Mouse (Mus musculus) urinary bladder, postnatal 0 days (tissue): ENCODE results near the gene Ctsg. TPM values are rescaled to one million over a fixed set of nuclear protein-coding genes. Genes with fewer than 3 reads are reported as not detected.

Source experiments
- microRNA-seq: library from miRNA; unstranded; fragments of <30 nt; microRNA quantifications from one replicate; pipeline ENCODE4, GENCODE M21; 2016
- polyA plus RNA-seq: library from polyadenylated mRNA; unstranded; fragments of >200 nt; fragmentation: Nextera tagmentation; extraction: Ambion mirVana; gene quantifications from 2 replicates; pipeline ENCODE4 v1.2.1, GENCODE M21; 2015

The Ctsg gene
- polyA plus RNA-seq: 0.17 and 0.27 TPM in 2 replicates

DNA sequence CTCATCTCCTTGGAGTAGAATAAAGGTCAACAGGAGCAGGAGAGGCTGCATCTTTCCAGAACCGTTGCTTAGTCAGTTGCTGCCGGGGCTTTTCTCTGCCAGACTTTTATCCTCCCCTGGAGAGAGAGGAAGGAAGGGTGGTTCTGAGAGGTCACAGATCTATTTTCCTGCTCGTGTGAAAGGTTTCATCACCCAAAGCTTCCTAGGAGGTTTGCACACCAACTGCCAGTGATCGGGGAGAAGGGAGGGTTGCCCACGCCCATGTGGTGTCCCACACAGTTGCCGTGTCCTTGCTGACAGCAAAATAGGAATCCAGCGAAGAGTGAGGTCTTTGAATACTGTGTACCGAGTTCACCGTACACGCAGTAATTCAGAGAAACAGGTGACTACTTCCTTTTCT is at the start of gene Ctsg:
Gene Ctsg, minus strand, starts transcription at position 189 of the 400 bp plus-strand sequence.

DNA sequence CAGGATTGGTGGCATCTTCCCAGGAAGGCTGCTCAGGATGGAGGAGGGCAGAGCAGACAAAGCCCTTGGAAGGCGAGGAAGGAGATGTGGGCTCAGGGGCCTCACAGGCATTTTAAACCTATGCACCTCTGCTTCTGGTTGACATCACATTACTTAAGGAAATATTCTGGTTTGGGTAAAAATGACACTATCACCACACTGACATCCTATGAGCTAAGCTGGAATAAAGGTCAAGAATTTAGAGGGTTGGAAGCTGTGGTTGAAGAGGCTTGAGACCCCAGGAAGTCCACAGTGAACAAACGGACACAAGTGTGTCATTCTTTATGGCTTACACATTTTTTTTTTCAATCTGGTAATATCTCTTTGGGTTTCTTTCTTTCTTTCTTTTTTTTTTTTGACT is 30.1 kb upstream of the Ctsg start, which contains the start of gene Gzmd:
Gene Gzmd, minus strand, starts transcription at position 101 of the 400 bp plus-strand sequence.

DNA sequence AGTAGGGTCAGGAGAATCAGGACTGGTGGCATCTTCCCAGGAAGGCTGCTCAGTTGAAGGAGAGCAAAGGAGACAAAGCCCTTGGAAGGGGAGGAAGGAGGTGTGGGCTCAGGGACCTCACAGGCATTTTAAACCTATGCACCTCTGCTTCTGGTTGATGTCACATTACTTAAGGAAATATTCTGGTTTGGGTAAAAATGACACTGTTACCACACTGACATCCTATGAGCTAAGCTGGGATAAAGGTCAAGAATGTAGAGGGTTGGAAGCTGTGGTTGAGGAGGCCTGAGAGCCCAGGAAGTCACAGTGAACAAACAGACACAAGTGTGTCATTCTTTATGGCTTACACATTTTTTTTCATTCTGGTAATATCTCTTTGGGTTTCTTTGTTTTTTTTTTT is 18.2 kb upstream of the Ctsg start, which contains the start of gene Gzme:
Gene Gzme, minus strand, starts transcription at position 101 of the 400 bp plus-strand sequence.

DNA sequence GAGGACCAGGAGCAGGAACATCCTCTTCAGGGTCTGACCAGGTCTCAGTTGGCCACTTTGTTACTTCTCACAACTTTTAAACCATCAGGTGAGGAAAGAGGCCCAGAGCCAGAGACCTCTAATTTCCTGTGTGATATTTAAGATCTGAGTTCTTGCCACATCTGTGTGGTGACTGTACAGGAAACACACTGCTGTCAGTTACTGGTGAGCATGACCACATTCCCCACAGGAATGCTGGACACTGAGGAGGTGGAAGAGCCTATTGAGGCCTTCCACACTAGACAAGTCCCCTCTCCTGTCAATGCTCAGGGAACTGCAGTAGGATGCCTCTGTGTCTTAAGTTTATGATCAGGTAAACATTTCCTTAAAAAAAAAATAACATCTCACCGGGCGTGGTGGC is 17.2 kb downstream of the Ctsg start, which contains the start of gene Mcpt8:
Gene Mcpt8, minus strand, starts transcription at position 107 of the 400 bp plus-strand sequence.

DNA sequence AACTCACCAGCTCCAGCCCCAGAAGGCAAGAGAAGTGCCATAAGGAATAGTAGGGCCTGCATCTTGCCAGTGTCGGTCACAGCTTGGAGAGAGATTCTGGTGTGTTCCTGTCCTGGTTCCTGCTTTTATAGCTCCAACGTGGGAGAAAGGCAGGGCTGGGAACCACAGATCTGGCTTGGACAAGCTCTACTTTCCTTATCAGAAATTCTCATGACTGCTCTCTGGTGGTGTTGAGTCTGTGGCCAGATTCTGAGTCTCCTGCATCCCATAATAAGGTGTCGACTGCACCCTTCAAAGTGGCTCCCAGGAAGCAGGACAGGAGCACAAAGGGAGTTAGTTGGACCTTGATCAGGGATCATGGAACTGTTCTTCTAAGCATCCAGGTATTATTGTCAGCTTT is 40.2 kb downstream of the Ctsg start, which contains the start of gene Mcpt4:
Gene Mcpt4, minus strand, starts transcription at position 101 of the 400 bp plus-strand sequence.

Small RNA genes lying within 50 kb of the gene (microRNA-seq; reads per million reads assigned to microRNA genes)
- not detected for gene Mir6949

Other genes starting within 250 kb of the Ctsg start
- gene Nynrin, start 248.6 kb downstream of the Ctsg start, polyA plus RNA-seq: 6.4 and 7.6 TPM in 2 replicates
- gene Cbln3, start 218.2 kb downstream of the Ctsg start, polyA plus RNA-seq: 0.18 and 0.21 TPM in 2 replicates
- 8.4 and 9.2 TPM in 2 replicates for gene Khnyn, start 217.6 kb downstream of the Ctsg start, polyA plus RNA-seq
- 43.8 and 50.4 TPM in 2 replicates for gene Sdr39u1, start 202.3 kb downstream of the Ctsg start, polyA plus RNA-seq
- gene Cma1, start 157.9 kb downstream of the Ctsg start, polyA plus RNA-seq: 35.6 and 71.0 TPM in 2 replicates
- 0.19 and 0.20 TPM in 2 replicates for gene Cma2, start 151.6 kb downstream of the Ctsg start, polyA plus RNA-seq
- not detected in 2 replicates for gene Mcpt1, start 84.6 kb downstream of the Ctsg start, polyA plus RNA-seq
- not detected in 2 replicates for gene Mcpt9, start 72.1 kb downstream of the Ctsg start, polyA plus RNA-seq
- 0.25 TPM in 1 of 2 replicates, not detected in the other for gene Mcpt2, start 60.5 kb downstream of the Ctsg start, polyA plus RNA-seq
- 1.1 and 2.1 TPM in 2 replicates for gene Mcpt4, start 40.3 kb downstream of the Ctsg start, polyA plus RNA-seq
- 0.16 TPM in 1 of 2 replicates, not detected in the other for gene Mcpt8, start 17.3 kb downstream of the Ctsg start, polyA plus RNA-seq
- gene Gzme, start 18.1 kb upstream of the Ctsg start, polyA plus RNA-seq: not detected in 2 replicates
- not detected in 2 replicates for gene Gzmd, start 30.0 kb upstream of the Ctsg start, polyA plus RNA-seq
- gene Gzmg, start 57.0 kb upstream of the Ctsg start, polyA plus RNA-seq: not detected in 2 replicates
- gene Gzmn, start 72.0 kb upstream of the Ctsg start, polyA plus RNA-seq: not detected in 2 replicates
- gene Gzmf, start 108.8 kb upstream of the Ctsg start, polyA plus RNA-seq: not detected in 2 replicates
- not detected in 2 replicates for gene Gzmc, start 132.1 kb upstream of the Ctsg start, polyA plus RNA-seq
- 0.08 TPM in 1 of 2 replicates, not detected in the other for gene Gzmb, start 159.7 kb upstream of the Ctsg start, polyA plus RNA-seq